Mouse (Mus musculus) lung, postnatal 0 days (tissue): ENCODE measurements around the gene Kctd6.

Experiments used
- CTCF ChIP-seq: IDR thresholded peaks from 2 replicates; pipeline ENCODE4 v1.5.1; 2016; ENCODE audit warnings: antibody characterized with exemption, mild to moderate bottlenecking
- EP300 ChIP-seq: IDR thresholded peaks from 2 replicates; pipeline ENCODE4 v1.6.1; 2016; ENCODE audit warnings: antibody characterized with exemption, mild to moderate bottlenecking, control low read depth

DNA sequence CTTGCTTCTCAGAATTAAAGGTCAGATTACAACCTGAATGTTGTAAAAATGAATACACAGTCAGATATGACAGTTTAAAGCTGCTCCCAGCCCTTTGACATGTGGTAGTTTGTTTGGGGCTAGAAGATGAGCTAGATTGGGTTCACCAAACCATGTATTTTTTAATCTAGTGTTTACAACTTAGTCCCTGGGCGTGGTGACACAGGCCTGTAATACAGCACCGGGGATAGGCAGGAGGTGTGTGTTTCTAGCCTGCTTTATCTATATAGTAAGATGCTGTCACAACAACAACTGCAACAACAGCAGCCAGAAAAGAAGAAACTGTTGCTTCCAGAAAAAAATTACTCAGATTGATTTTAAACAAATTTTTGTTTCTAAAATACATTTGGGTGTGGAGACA lies 7.0 kb downstream of the Kctd6 start:
- TF ChIP-seq CTCF, result no peak
- TF ChIP-seq EP300, result no peak
